Mouse (Mus musculus) CD4-positive naive resting alpha-beta T cell, adult 57 days (primary cell): Measurements from ENCODE around the gene Exosc8. TPM values are rescaled to one million over a fixed set of nuclear protein-coding genes. Genes with fewer than 3 reads are reported as not detected.

Experiments used
- total RNA-seq: library from RNA; stranded (reverse); gene quantifications from one replicate; pipeline ENCODE4 v1.2.4, GENCODE M21; 2023

Gene Exosc8
- total RNA-seq = 121 TPM

DNA sequence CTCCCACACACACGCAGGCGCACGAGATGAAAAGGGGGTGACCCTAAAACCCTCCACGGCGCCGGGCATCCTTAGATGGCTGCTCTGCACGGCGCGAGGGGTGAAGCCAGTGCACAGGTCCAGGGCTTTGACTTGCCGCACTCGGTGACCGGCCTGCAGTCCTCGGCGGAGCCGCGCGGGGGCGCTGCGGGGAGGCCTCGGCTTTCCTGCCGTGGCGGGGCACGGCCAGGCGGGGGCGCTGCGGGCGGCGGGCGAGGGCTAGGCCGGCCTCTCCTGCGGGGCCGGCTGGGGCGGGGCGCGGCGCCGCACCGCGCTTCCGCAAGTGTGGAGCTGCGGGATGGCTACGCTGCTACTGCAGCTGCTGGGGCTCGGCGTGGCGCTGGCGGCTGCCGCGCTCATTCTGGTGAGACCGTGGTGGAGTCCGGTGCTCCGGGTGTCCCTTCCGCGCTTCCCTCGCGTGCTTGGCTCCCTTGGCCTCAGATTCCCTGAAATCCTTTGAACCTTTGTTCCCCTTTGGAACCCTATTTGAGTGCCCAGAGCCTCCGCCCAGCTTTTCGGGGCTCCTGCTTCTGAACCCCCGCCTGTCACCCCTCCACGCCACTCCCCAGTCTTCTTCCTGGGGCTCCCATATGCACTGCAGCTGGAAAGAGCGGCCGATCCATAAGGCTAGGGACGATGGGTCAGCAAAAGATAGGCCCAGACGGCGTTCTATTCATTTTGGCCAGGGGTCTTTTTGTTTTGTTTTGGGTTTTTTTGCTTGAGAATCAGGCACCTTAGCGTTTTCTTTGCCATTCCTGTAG lies at the start of gene Exosc8, which contains the start of gene Alg5:
Exosc8 (minus strand) TSS at position 147 of the 800 bp plus-strand sequence.
Alg5 (plus strand) TSS at position 293 of the 800 bp plus-strand sequence.

DNA sequence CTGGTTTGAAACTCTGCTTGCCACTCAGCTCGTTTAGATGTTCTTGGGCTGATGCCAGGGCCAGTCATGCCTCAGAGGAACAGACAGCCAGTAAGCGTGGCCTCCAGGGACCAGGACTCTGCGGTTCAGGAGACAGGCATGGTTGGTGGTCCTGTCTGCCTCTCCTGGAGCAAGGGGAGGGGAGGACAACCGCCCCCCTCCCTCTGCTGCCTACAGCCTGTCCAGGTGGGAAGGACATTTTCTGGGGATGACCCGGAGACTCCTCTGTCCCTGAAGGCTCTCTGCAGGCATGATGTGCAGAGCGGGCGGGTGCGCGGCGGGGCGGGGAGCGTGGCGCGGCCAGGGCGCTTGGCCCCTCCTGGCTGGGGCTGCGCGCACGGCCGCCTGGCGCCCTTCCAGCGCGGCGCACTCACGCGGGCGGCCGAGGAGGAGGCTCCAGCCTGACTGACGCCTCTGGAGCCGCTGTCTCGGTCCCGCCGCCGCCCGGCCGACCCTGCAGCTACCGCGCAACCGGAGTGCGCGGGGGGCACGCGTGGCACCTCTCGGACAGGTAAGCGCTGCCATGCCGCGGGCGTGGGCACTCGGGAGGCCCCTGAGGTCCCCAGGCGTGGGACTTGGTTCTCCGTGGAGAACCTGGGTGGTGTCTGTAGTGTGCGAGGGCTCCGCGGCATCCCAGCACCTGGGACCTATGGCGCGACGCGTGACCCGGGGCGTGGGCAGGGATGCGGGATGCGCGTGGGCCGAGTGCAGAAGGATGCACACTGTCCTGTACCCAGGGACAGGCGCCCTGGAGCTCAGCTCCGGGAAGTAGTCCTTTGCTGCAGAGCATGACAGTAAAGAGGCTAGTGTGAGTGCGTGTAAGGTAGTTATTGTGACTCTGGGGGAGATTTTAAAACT lies 20.2 kb upstream of the Exosc8 start, which contains the start of gene Smad9:
Smad9 (plus strand) TSS at position 438 of the 897 bp plus-strand sequence.

DNA sequence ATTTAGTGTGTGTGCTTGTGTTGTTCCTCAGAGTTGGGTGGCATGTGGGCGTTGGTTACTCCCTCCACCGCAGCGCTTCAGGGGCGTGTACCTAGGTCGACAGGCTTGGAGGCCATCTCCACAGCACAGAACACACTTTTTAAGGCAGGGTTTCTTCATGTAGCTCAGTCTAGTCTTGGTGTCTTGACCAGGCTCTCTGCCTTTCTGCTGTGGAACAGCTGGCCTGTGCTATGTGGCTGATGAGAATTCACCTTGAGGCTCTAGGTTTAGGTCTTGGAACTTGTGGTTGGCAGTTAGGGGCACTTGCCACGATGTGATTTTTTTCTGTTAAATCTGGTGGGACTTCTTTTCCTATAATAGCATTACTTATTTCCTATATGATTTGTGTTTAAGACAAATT lies 20.9 kb downstream of the Exosc8 start, which contains the start of gene Gm21958:
Gm21958 (minus strand) TSS at position 101 of the 400 bp plus-strand sequence.

DNA sequence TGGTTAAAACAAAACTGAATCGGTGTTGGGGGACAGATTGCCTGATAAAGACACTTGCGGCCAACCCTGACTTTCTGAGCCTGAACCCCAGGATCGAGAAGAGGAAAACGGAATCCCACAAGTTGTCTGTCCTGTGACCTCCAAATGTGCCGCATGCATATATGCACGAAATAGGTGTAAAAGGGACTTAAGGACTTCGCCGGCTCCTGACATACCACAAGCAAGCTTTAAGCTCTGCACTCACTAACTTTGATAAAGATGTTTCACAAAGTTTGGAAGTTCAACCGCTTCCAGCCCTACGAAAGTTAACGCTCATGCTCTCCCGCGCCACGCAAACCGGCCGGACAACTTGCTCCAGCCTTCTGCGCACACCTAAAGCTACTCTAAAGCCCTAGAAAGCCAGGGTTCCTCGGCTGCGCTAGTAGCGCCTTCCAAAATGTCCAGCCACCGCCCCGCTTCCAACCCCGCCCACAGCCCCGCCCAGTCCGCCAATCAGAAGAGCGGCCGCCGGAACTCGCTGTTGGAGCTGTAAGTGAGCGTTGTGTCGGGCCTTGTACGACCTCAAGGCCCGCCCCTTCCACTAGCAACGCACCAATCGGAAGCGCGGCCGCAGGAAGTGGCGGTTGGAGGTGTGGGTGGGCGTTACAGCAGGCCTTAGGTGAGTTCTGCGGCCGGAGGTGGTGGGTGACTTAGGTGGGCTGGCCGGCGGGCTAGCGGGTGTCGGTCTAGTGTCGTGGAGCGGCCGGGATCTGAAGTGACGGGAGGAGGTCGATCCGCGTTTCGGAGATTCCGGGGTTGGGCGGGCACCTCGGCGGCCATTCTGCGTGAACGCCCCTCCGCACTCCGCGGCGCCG lies 42.8 kb downstream of the Exosc8 start, which contains the start of gene Supt20:
Supt20 (plus strand) TSS at position 606 of the 854 bp plus-strand sequence.

Other genes with a start within 250 kb of the Exosc8 start
- 135 TPM for gene Supt20, start 42.6 kb downstream of the Exosc8 start, total RNA-seq
- not detected for gene Gm21958, start 21.0 kb downstream of the Exosc8 start, total RNA-seq
- 27.2 TPM for gene Alg5, start 146 bp upstream of the Exosc8 start, total RNA-seq
- not detected for gene Smad9, start 20.2 kb upstream of the Exosc8 start, total RNA-seq
- gene Rfxap, start 72.4 kb upstream of the Exosc8 start, total RNA-seq = 32.3 TPM
- gene Sertm1, start 180.5 kb upstream of the Exosc8 start, total RNA-seq = not detected